Mouse (Mus musculus): Measurements from ENCODE around the gene Gatad2b. TPM values are rescaled to one million over a fixed set of nuclear protein-coding genes. Genes with fewer than 3 reads are reported as not detected.
A peak's percentile ranks its signal among the peaks of the same experiment; 100 is the strongest.
"Not testable (repeated sequence)": the region's sequence is repeated elsewhere in the genome, so short reads cannot be mapped to it uniquely, and the experiment has no call there.

Gene Gatad2b
- total RNA-seq, 2 experiments from 2014 or later = 36.1 to 50.1 TPM

DNA sequence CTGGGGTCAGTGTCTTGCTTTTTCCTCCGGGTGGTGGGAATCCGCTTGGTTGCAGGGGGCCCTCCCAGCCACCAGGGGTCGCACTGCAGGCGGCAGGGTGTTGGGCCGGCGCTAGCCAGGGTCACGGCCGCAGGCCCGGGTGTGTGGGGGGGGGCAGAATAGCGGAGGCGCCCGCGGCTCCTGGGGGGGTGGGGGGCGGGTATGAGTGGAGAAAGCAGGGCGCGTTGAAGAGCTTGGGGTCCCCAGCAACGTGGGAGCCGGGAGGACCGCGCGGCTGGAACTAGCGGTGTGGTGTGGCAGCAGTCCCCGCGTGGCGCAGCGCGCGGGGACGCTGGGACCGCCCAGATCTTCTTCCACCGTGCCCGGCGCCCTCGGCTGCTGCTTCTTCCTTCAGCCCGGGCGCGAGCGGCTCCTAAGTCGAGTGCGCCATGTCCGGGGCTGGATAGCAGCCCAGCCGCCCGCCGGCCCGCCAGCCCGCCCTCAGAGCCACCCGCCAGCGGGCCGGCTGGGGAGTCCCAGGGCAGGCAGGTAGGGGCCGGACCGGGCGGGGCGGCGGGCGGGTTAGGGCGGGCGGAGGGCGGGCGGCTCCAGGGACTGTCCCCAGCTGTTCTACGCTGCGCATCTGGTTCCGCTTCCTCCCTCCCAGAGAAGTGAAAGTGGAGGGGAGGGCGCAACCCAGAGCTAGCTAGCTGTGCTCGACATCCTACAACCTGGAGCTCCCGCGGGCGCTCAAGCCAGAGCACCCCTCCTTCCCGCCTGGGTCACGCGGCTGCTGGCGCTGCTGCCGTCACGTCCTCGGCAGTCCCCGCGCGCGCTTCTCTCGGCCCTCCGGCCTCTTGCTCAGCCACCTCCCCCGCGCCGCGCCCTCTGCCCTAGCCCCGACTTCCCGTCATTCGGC is 27.7 kb upstream of the Gatad2b start, which contains the start of gene Dennd4b:
Gene Dennd4b, plus strand, starts transcription at position 152 of the 898 bp plus-strand sequence.
- intact Hi-C loops (cut with DNase I) = loop anchor here (2.0 to 5.0 kb wide), 2 partner anchors 44 to 107 kb away; no protein-coding TSS in a partner anchor

GRCm38 (mm10) chr3:90265932-90266741 is 26.8 kb upstream of the Gatad2b start:
- intact Hi-C loops (cut with DNase I) = loop anchor here (2.0 to 5.0 kb wide), 2 partner anchors 45 to 106 kb away; no protein-coding TSS in a partner anchor
- no peak for DNase-seq

More for the DNA sequence above, 27.7 kb upstream of the Gatad2b start, which contains the start of gene Dennd4b:
- peak; percentile 88 to 93 for DNase-seq

GRCm38 (mm10) chr3:90266901-90267775 is 25.8 kb upstream of the Gatad2b start:
- DNase-seq = no peak
- intact Hi-C loops (cut with DNase I) = loop anchor here (5.0 kb wide), 1 partner anchor 105 kb away; no protein-coding TSS in a partner anchor

DNA sequence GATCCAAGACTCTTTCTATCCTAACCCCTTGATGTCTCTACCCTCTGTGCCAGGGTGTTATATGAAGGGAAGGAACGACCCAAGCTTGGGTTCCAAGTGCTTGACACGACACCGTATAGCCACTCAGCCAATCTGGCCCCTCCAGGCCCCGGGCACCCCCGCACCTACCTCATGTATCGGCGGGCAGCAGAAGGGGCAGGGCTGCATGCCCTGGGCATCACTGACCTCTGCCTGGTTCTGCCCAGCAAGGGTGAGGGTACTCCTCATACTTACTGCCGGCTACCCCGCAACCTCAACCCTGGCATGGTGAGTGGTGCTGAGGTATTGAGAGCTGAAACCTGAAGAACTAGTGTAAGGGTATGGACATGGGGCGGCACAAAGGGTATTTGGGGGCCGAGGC is 24.8 kb upstream of the Gatad2b start:
- no peak for DNase-seq
- intact Hi-C loops (cut with DNase I) = loop anchor here (5.0 kb wide), 1 partner anchor 104 kb away; no protein-coding TSS in a partner anchor

- intact Hi-C loops (cut with DNase I) = loop anchor here (5.0 kb wide), 1 partner anchor 103 kb away; no protein-coding TSS in a partner anchor
- no peak for DNase-seq
These were observed 24.0 kb upstream of the Gatad2b start for GRCm38 (mm10) chr3:90268971-90269370.

DNA sequence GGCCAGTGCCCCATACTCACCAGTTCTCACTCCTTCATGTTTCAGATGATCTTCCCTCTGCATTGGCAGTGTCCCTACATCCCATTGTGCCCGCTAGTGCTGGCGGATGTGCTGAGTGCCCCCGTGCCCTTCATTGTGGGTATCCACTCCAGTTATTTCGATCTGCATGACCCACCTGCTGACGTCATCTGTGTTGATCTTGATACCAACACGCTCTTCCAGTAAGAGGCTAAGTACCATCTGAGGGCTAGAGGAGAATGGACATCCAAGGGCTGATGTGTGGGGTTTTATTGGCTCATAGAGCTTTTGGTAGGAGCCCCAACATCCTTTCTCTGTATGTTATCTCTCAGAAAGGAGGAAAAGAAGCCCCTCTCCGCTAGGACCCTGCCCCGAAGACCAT is 22.2 kb upstream of the Gatad2b start:
- intact Hi-C loops (cut with DNase I) = loop anchor here (5.0 kb wide), 1 partner anchor 258 kb away; no protein-coding TSS in a partner anchor
- DNase-seq = no peak

- intact Hi-C loops (cut with DNase I) = loop anchor here (5.0 kb wide), 1 partner anchor 260 kb away; no protein-coding TSS in a partner anchor
These were observed 20.8 kb upstream of the Gatad2b start for GRCm38 (mm10) chr3:90272170-90272569.

GRCm38 (mm10) chr3:90273855-90274254 is 19.1 kb upstream of the Gatad2b start:
- intact Hi-C loops (cut with DNase I) = loop anchor here (5.0 kb wide), 1 partner anchor 262 kb away; no protein-coding TSS in a partner anchor
- no peak for DNase-seq

More at GRCm38 (mm10) chr3:90272170-90272569, 20.8 kb upstream of the Gatad2b start:
- DNase-seq = no peak

DNA sequence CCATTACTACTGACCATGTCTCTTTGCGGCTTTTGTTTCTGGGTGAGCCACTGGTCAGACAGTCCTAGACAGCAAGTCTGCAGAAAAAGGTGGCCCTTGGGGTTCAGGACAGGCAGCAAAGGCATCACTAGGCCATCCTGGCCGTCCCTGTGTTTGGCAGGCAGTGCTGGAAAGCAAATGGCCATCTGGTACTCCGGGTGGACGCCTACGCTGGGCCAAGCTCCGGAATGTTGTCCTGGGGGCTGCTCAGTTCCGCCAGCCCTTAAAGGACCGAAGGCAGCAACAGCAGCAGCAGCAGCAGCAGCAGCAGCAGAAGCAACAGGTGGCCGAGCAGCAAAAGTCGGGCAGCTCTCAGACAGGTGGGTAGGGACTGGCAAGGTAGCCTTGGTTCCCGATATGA is 17.7 kb upstream of the Gatad2b start:
- DNase-seq = no peak
- intact Hi-C loops (cut with DNase I) = loop anchor here (5.0 kb wide), 1 partner anchor 87 kb away; no protein-coding TSS in a partner anchor

DNA sequence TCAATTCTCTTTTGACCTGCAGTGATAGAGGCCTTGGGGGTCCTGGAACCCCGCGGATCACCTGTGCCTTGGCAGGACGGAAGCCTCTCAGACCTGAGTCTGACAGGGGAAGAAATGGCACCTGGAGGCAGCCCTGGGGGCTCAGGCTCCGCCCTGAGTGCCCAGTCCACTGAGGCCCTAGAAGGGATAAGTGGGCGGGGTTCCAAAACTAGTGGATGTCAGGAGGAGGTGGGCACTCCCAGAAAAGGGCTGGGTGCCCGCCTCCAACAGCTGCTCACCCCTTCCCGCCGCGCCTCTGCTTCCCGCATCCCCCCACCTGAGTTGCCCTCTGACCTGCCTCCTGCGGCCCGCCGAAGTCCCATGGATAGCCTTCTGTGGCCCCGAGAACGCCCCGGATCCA is 16.1 kb upstream of the Gatad2b start:
- no peak for DNase-seq
- intact Hi-C loops (cut with DNase I) = loop anchor here (5.0 kb wide), 1 partner anchor 85 kb away; no protein-coding TSS in a partner anchor

DNA sequence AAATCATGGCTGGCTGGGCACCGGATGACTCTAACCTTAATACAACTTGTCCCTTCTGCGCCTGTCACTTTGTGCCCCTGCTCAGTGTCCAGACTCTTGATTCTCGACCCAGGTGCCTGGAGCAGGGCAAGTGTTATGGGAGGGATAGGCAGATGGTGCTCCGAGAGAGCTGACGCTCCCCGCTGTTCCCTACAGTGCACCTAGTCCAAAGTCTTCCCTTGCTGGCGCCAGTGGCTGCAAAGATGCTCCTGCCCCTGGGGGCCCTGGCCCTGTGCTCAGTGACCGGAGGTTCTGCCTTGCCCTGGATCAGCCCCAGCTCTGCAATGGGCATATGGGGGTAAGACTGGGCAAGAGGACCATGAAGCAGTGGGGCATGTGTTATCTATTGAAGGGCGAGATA is 15.2 kb upstream of the Gatad2b start:
- intact Hi-C loops (cut with DNase I) = loop anchor here (5.0 kb wide), 1 partner anchor 85 kb away; no protein-coding TSS in a partner anchor
- DNase-seq = no peak

DNA sequence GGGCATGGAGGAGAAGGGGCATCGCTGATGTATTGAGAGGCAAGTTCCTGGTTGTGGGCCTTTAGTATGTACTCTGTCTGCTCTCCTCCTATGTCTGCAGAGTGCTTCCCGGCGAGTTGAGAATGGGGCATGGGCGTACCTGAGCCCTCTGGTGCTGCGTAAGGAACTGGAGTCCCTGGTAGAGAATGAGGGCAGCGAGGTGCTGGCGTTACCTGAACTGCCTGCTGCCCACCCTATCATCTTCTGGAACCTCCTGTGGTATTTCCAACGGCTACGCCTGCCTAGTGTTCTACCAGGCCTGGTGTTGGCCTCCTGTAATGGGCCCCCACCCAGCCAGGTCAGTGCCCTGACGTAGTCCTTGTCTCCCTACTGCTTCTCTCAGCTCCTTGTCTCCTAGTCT is 14.8 kb upstream of the Gatad2b start:
- intact Hi-C loops (cut with DNase I) = loop anchor here (5.0 kb wide), 1 partner anchor 84 kb away; no protein-coding TSS in a partner anchor
- no peak for DNase-seq

- intact Hi-C loops (cut with DNase I) = loop anchor here (5.0 kb wide), 1 partner anchor 83 kb away; no protein-coding TSS in a partner anchor
- DNase-seq = no peak
These were observed 13.8 kb upstream of the Gatad2b start for GRCm38 (mm10) chr3:90279216-90279615.

DNA sequence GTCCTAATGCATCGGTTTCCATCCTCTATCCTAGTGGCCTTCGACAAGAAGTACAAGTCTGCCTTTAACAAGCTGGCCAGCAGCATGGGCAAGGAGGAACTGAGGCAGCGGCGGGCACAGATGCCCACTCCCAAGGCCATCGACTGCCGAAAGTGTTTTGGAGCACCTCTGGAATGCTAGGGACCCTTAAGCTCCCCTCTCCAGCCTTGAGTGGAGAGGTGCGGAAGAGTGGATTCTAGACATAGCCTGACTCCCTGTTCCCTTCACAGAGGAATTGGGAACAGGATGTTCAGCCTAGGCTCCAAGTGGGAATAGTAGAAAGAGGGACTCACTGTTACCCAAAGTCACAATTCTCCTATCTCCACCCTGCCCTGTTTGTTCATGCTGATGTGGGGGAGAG is 13.2 kb upstream of the Gatad2b start:
- intact Hi-C loops (cut with DNase I) = loop anchor here (5.0 kb wide), 1 partner anchor 83 kb away; no protein-coding TSS in a partner anchor
- DNase-seq = no peak

- no peak for DNase-seq
- intact Hi-C loops (cut with DNase I) = no loop called here
These were observed 12.3 kb upstream of the Gatad2b start for GRCm38 (mm10) chr3:90280708-90281107.

GRCm38 (mm10) chr3:90284150-90284549 is 8.8 kb upstream of the Gatad2b start:
- DNase-seq = no peak
- intact Hi-C loops (cut with DNase I) = no loop called here

GRCm38 (mm10) chr3:90289403-90289802 is 3.6 kb upstream of the Gatad2b start:
- DNase-seq = not testable (repeated sequence)
- intact Hi-C loops (cut with DNase I) = loop anchor here (2.0 kb wide), 1 partner anchor 83 kb away; no protein-coding TSS in a partner anchor

- intact Hi-C loops (cut with DNase I) = no loop called here
These were observed 2.4 kb upstream of the Gatad2b start for GRCm38 (mm10) chr3:90290602-90291001.

GRCm38 (mm10) chr3:90291982-90292344 is 1.0 kb upstream of the Gatad2b start:
- intact Hi-C loops (cut with DNase I) = no loop called here
- DNase-seq = no peak

More at GRCm38 (mm10) chr3:90290602-90291001, 2.4 kb upstream of the Gatad2b start:
- no peak for DNase-seq

Data from gastrocnemius, postnatal 36 days (tissue).